Mouse (Mus musculus): ENCODE measurements around the gene Lnpk. TPM values are rescaled to one million over a fixed set of nuclear protein-coding genes. Genes with fewer than 3 reads are reported as not detected.
A peak's percentile ranks its signal among the peaks of the same experiment; 100 is the strongest.

The Lnpk gene
- 10 to 100 TPM; 52.6 to 53.5 TPM for total RNA-seq (2021)

GRCm38 (mm10) chr2:74578843-74579489 is at the start of gene Lnpk:
TSS of gene Lnpk (minus strand) at chr2:74579435.
- peak; percentile 80 to 85 for DNase-seq (ENCODE audit: extremely low spot score in 1 of 2, low spot score in 1 of 2)

DNA sequence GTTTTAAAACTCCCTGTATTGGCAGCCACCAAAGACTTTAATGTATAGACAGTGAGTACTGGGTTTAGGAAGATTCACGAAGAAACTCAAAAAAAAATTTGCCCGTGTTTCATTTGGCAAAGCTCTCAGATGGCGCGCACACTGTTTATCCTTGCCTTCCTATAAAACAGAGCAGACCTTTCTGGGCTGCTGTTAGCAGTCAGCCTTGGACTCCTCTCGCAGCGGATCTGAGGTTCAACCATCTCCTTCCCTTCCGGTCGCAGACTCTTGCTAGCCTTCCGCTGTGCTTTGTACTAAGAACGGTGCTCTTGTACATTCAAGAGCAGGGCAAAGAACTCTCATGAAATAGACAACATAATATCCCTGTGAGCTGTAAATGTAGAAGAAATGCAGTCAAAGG is 41.1 kb upstream of the Lnpk start:
- no peak for DNase-seq (ENCODE audit: extremely low spot score in 1 of 2, low spot score in 1 of 2)

GRCm38 (mm10) chr2:74619676-74620246 is 40.5 kb upstream of the Lnpk start:
- no peak for DNase-seq (ENCODE audit: extremely low spot score in 1 of 2, low spot score in 1 of 2)

DNA sequence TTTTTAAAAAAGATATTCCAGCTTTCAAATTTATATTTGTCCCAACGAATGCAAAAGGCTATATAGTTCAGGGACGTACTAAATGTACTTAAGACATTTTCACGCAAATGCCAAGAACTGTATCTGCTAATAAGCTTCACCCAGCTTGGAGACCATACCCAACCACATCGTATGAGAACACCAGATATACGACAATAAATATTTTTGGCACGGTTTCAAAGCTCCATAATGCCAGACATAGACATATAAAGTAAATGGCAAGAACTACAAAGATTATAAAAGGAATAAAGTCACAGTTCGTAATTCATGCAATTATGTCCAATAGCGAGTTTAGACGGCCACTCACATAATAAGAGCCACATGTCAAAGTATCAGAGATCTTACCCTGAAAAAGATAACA is 38.5 kb upstream of the Lnpk start:
- no peak for DNase-seq (ENCODE audit: extremely low spot score in 1 of 2, low spot score in 1 of 2)

DNA sequence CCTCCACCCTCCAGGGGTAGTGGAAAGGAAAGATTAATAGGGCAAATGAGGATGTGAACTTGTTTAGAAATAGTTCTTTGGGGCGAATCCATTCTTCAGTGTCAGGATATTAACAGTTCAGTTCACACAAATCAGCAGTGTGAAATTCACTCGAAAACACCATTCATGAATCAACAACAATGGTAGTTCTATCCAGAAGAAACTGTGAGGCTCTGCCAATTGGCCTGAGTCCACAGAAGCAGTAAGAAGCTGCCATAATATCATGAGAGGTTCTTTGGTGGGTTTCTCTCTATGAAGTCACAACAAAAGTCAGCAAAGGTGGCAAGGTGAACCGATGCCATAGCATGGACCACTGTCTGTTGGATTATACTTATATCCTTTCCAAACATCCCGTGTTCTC is 32.2 kb upstream of the Lnpk start:
- no peak for DNase-seq (ENCODE audit: extremely low spot score in 1 of 2, low spot score in 1 of 2)

DNA sequence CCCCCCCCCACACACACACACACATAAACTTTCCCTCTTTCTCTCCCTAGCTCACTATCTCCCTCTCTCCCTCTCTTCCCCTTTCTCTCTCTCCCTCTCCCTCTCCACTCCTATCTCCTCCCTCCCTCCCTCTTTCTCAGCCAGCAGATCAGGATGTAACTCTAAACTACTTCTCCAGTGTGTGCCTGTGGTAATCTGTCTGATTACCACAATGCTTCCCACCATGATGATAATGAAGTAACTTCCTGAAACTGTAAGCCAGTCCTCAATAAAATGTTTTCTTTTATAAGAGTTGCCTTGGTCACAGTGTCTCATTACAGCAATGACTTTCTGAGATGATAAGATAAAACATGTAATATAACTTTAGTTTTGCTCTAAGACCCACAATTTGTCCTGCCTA is 30.1 kb upstream of the Lnpk start:
- no peak for DNase-seq (ENCODE audit: extremely low spot score in 1 of 2, low spot score in 1 of 2)

GRCm38 (mm10) chr2:74606087-74606760 is 27.0 kb upstream of the Lnpk start:
- DNase-seq (ENCODE audit: extremely low spot score in 1 of 2, low spot score in 1 of 2), result no peak

DNA sequence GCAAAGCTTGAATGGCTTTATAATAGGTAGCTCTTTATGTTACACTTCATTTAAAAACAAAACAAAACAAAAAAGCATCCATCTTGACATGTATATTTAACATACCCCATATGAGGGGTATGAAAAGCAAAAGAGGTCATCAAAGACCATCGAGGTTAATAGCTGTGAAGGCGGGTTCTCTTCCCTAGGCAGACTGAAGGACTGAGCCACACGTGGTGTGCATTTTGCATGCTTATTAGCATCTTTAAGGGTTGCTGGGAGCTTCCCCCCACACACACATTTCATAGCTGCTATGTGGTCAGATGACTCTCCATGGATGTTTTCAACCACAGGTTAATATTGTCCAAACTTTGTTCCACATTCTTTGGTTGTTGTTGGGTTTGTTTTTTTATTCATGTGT is 24.8 kb upstream of the Lnpk start:
- DNase-seq (ENCODE audit: extremely low spot score in 1 of 2, low spot score in 1 of 2), result no peak

DNA sequence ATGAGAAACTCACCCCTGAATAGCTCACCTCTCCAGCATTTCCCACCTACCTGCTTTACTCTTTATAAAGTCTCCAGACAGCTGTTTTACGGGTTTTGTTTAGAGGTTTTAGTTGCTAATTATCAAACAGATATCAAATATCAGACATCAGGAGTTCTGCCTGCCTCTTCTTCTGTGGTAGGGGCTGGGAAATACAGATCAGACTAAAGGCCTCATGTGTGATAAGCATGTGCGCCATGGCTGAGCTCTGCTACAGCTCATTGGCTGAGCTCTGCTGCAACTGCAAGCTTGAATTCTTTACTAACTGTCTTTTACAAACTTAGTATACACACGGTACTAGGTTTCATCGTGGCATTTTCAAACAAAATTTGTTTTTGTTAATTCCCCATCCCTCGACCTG is 23.2 kb upstream of the Lnpk start:
- no peak for DNase-seq (ENCODE audit: extremely low spot score in 1 of 2, low spot score in 1 of 2)

GRCm38 (mm10) chr2:74597169-74597568 is 17.9 kb upstream of the Lnpk start:
- no peak for DNase-seq (ENCODE audit: extremely low spot score in 1 of 2, low spot score in 1 of 2)

DNA sequence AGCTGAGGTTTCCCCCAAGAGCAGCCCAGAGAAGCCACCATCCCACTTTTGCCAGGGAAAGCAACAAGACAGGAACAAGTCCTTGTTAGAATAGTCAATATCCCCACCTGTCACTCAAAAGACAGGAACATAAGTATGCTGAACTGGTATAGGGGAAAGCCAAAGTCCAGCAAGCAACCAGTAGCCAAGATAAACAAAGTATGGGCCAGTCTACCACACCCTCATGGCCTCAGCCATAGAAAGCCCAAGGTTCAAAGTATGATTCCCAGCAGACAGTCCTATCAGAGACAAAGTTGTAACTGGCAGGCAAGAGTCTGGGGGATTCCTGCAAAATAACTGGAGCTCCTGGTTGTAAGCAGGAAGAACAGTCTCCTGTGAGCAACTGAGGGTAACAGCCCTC is 16.9 kb upstream of the Lnpk start:
- DNase-seq (ENCODE audit: extremely low spot score in 1 of 2, low spot score in 1 of 2), result no peak

DNA sequence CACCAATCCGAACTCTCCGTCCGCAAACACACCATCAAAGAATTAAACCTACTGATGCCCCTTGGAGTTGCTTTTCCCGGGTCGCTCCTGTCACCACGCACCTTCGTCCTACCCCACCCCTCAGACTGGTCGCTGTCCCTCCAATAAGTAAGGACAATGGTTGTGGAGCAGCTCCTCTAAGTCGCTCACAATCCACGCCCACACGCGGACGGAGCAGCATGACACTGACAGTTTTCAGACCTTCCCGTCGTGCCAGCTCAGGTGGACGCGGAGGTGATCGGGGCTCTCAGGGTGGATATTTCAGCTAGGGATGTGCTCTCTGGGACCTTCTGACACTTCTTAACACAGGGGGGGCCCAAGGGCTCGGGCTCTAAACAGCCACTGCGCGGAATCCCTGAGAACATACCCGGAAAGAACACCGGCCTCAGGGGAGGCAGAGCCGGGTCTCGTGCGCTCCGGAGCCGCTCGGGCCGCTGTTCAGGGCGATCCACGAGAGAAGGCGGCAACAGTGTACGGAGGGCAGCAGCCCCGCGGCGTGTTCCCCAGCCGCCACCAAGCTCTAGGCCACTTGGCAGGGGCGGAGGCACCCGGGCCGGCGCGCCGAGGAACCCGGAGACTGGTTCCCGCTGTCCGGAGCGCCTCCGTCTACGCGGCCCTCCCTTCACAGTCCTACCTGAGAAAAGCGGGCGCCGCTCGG is 941 bp downstream of the Lnpk start:
- DNase-seq (ENCODE audit: extremely low spot score in 1 of 2, low spot score in 1 of 2), result peak in 1 of 2 experiments; percentile 23

DNA sequence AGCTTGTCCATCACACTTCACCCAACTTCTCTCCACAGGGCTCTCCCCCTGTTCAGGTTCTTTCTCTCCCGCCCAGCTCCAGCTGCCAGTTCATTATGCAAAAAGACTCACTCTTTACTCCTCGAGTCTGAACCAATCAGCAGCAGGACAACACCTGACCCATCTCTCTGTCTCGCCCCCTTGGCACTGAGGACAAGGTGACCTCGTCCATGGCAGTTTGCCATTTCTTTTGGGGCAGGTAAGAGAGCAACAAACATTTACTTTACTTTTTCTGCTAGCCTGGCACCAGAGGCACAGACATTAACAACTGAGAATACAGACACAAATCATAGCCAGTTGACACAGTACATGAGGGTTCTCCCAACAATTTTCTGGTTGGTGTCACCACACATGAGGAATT is 8.8 kb downstream of the Lnpk start:
- no peak for DNase-seq (ENCODE audit: extremely low spot score in 1 of 2, low spot score in 1 of 2)

GRCm38 (mm10) chr2:74559822-74560221 is 19.4 kb downstream of the Lnpk start:
- no peak for DNase-seq (ENCODE audit: extremely low spot score in 1 of 2, low spot score in 1 of 2)

DNA sequence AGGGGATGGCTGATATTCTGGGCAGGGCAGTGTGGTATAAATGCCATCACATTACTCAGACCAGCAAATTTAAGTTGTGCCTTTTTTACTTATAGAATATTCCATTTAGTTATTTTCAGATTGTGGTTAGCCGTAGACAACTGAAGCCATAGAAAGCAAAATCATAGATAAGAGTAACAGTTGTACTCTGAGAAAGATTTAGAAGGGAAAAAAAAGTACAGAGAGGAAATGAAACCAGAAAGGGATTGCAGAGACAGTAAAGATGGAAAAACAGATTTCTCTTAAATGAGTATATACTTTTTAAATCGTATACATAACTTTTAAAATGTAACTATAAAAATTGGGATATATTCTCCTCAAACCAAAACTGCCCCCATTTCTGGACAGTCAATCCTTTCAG is 20.1 kb downstream of the Lnpk start:
- DNase-seq (ENCODE audit: extremely low spot score in 1 of 2, low spot score in 1 of 2), result no peak

DNA sequence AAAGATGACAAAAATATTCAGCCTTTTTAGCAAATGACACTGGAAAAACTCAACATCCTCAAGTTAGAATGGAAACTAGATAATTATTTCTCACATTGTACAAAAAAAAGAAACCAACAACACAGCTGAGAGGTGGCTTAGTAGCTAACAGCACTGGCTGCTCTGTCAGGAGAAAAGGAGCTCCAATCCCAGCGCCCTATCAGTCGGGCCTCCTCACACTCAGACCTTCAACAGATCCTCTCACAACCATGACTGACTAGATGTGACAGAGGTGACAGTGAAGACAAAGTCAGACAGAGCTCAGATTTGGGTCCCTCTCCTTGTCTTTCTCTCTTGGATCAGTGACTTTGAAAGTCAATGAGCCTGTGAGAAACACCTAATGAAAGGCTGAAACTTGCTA is 21.8 kb downstream of the Lnpk start:
- DNase-seq (ENCODE audit: extremely low spot score in 1 of 2, low spot score in 1 of 2), result no peak

DNA sequence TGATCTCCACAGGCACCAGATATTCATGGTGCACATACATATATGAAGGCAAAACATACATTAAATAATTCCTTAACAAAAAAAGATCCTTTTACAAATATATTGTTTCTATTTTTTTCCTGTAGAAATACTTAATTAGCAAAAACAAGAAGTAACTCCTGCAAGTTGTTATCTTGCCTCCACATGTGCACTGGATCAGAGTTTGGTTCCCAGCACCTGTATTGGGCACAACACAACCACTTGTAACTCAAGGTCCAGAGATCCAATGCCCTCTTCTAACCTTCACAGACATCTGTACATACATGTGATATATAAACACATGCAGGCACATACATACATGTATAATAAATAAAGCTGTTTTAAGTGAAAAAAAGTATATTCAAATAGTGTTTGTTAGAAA is 27.3 kb downstream of the Lnpk start:
- DNase-seq (ENCODE audit: extremely low spot score in 1 of 2, low spot score in 1 of 2), result no peak

GRCm38 (mm10) chr2:74548306-74548705 is 30.9 kb downstream of the Lnpk start:
- DNase-seq (ENCODE audit: extremely low spot score in 1 of 2, low spot score in 1 of 2), result no peak

- DNase-seq (ENCODE audit: extremely low spot score in 1 of 2, low spot score in 1 of 2), result no peak
These were observed 70.9 kb downstream of the Lnpk start for GRCm38 (mm10) chr2:74508302-74508701.

GRCm38 (mm10) chr2:74506439-74506838 is 72.8 kb downstream of the Lnpk start:
- DNase-seq (ENCODE audit: extremely low spot score in 1 of 2, low spot score in 1 of 2), result no peak

DNA sequence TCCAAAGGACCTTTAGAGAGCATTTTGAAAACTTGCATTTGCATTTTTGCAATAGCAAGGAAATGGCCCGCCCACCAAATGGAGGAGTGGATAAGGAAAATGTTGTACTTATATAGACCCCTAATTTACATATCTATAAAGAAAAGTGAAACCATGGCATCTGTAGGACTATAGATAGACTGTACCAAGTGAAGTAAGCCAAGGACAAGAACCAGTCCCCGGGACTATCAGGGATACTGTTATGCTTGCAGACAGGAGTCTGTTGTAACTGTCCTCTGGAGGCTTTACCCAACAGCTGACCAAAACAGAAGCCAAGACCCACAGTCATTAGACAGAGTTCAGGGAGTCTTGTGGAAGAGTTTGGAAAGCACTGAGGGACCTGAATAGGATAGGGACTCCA is 78.9 kb downstream of the Lnpk start:
- DNase-seq (ENCODE audit: extremely low spot score in 1 of 2, low spot score in 1 of 2), result no peak

Data from layer of hippocampus, postnatal 25 days (tissue).